Mouse (Mus musculus): Measurements from ENCODE around the gene Lonrf2.

Gene Lonrf2

DNA sequence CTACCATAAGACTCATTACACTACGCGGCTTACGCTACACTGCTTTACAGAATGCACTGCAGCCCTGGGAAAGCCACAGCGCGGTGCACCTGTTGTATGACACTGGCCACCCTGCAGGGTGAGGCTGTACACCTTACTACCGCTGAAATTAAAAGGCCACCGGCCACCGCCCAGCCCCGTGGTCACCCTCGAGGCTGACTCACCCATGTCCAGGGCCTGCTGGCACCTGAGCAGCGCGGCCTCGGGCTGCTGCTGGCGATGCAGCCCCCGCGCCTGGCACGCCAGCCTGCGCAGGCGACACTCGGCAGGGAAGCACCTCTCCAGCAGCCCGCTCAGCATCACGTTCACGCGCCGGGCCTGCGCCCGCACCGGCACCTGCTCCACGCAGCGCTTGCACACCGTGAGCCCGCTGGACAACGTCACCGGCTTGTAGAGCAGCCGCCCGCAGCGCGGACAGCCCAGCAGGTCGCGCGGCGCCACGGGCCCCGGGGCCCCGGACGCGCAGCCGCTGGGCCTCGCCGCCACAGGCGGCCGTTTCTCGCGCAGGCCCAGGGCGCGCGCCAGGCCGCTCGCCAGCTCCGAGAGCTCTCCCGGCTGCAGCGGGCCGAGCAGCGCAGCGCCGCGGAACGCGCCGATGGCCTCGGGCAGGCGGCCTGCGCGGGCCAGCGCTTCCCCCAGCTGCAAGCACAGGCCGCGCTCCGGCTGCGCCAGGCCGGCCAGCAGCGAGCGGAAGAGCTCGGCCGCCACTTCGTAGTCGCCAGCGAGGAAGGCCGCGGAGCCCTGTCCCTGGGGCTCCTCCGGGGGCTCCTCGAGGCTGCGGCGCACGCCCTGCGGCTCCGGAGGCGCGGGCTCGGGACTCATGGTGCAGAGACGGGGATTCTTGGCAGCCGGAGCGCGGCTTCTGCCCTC, 689 bp downstream of the Lonrf2 start:
- peak; percentile 59 to 66 for DNase-seq (ENCODE audit: low spot score in 2 of 2)

DNA sequence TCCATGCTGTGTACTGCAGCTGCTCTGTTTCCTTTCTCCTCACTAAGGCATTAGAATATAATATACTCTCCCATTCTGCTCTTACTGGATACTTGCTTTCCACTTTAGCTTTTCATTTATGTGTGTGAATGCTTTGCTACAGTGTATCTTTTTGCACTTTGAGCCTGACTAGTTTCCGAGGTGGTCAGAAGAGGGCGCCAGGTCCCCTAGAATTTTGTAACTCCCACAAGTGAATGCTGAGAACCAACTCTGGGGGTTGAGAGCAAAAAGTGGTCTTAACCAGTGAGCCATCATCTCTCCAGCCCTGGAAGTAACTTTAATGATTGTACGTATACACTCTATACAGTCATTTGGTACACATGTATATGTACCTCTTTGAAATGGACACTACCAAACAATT, 1.6 kb downstream of the Lonrf2 start:
- no peak for DNase-seq (ENCODE audit: low spot score in 2 of 2)

DNA sequence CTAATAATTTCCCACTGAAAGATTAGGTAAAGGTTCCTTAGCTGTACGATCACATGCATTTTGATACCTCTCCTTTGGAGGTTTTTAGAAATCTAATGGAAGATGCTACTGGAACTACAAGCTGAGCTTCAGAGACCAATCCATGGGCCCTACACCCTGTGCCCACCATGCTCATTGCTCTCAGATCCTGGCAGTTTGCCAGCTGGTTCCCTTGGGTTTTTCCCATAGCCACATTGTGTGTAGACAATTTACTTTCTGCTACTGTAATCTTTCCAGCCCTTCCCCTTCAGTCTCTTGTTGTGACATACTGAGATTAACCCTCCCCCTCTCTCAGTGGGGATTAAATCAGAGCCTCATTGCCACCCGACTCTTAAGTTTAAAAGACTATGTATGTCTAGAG, 11.6 kb downstream of the Lonrf2 start:
- no peak for DNase-seq (ENCODE audit: low spot score in 2 of 2)

DNA sequence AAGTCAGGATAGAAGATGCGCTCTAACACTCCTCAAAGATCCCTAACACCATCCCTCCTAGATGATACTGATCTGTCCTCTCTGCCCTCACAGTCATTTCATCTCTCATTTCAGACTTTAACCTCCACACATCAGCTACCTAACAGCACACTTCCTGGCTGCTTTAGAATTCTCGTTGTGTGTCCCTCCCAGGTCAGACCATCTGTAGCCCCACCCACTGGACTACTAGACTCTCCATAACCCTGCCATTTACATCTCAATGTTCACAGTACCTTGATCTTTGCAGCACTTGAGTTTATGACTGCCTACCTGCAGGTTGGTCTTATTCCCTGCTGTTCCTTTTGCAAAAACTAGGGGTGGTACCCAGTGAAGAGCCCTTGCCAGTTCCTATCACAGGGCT, 12.7 kb downstream of the Lonrf2 start:
- no peak for DNase-seq (ENCODE audit: low spot score in 2 of 2)

DNA sequence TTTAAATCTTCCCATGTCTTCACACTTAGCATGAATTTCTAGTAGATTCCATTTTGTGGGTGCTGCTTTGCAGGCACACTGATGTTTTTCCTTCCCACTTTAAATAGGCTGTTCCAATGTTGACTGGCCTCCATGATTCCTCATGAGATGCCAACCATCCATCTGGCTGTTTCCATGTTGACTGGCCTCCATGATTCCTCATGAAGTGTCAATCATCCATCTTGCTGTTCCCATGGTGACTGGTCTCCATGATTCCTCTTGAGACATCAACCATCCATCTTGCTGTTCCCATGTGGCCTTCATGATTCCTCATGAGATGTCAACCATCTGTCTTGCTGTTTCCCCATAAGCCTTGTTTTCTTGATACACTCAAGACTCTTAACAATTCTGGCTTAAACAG, 16.8 kb downstream of the Lonrf2 start:
- DNase-seq (ENCODE audit: low spot score in 2 of 2), result no peak

DNA sequence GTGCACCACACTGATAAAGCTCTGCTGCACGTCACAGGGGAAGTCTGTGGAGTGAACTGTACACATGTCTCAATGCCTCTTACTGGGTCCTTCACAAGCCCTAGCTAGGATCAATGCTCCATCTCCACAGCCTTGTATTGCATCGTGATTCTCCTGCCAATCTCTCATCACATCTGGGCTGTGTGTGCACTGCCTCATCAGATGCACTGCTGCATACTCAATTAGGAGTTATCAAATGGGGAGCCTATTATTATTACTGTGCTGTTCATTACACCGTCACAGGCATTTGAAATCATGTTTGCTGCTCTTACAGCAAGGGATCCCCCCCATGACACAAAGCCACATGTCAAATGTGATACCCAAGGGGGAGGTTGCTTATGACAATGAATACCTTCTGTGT, 18.8 kb downstream of the Lonrf2 start:
- no peak for DNase-seq (ENCODE audit: low spot score in 2 of 2)

DNA sequence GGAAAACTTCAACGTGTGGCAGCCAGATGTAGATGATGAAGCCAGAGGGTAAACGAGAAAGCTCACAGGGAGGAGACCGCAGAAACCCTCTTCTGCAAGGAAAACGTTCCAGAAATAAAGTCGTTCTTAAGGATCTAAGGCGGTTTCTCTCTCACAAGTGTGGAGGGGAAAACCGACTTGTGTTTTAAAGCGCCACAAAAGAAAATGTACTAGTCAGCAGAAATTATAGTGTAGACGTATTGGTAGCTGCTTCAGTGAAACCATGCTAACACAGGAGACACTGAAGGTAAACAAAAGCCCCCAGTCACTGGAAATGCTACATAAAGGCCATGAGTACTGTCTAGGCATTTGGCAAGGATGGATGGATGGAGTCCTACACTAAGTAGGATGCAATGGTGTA, 19.2 kb downstream of the Lonrf2 start:
- DNase-seq (ENCODE audit: low spot score in 2 of 2), result no peak

DNA sequence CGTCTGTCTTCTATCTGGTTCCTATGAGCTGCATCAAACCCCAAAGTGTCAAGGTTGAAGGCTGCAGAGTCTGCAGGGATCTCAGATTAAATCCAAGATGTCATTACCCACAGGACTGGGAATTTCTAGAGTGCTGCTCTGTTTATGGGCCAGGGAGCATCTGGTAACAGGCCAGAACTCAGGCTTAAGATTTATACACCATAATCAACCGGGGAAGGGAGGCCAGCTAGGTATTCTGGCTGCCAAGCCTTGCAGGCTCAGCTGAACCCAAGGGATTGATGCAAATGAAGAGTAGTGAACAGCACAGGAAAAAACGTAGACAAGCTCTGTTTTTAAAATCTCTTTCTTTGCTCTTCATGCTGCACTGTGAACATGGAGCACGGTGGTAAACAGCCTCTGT, 20.2 kb downstream of the Lonrf2 start:
- DNase-seq (ENCODE audit: low spot score in 2 of 2), result no peak

DNA sequence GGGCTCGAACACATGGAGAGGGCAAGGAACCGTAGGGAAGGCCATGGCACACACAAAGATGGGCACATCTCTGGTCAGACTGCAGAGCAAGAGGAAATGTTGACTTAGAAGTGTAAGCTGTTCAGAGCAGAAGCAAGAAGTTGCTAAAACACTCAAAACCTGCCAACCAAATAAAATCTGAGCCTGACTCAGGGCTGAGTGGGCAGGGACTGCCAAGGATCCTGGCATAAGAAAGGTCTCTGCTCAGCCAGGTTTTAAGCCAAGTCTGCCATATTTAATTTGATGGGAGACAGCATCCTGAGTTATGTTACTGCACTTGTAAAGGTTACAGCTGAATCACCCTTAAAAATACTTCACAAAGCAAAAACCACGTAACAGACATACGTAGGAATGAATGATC, 29.4 kb downstream of the Lonrf2 start:
- DNase-seq (ENCODE audit: low spot score in 2 of 2), result peak; percentile 31 to 52

DNA sequence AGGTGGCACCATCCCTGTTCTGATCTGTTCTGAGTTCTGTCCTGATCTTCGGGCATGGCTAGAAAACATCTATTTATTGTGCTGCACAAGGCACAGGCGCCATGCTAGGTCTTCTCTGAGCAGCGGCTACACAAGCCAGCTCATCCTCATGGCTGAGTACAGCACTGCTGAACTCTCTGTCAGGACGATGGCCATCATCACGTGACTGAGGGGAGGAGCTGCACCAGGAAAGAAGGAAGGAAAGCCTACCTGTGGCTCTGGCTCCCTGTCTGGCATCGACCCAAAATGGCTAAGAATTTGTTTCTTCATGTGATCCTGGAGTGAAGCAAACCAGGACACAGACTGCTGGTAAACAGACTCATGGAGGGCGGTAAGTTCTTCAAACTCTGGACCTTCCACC, 36.1 kb downstream of the Lonrf2 start:
- DNase-seq (ENCODE audit: low spot score in 2 of 2), result no peak

DNA sequence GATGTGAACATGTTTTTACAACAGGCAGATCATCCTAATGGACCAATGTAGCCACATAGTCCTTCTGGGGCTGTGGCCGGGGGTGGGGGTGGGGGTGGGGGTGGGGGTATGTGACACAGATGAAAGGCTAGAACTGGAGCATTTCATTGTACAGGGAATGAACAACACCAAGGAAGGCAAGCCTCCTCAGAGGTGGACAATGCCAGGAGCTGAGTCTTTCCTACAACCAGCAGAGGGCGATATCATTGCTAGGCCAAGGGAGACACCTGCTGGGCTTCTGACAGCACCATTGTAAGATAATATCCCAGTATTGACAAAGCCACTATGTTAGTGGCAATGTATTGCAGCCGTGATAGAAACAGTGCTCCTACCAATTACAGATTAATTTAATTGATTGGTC, 37.2 kb downstream of the Lonrf2 start:
- peak in 1 of 2 experiments; percentile 41 for DNase-seq (ENCODE audit: low spot score in 2 of 2)

DNA sequence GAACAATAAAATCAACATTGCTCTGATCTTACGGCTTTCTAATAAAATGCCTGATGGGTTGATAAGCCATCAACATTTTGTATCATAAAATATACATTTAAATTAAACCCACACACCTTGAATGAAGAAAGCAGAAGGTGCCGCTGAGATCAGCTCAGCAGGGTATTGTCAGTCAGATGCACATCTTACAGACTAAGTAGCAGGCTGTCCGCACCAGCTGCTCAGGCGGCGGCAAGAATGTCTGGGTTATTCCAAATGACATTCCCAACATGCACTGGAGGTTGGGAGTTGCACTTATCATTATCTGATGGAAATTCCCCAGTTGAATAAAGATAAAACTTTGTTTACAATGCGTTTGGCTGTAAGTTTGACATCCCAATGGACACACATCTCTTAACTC, 39.6 kb downstream of the Lonrf2 start:
- no peak for DNase-seq (ENCODE audit: low spot score in 2 of 2)

DNA sequence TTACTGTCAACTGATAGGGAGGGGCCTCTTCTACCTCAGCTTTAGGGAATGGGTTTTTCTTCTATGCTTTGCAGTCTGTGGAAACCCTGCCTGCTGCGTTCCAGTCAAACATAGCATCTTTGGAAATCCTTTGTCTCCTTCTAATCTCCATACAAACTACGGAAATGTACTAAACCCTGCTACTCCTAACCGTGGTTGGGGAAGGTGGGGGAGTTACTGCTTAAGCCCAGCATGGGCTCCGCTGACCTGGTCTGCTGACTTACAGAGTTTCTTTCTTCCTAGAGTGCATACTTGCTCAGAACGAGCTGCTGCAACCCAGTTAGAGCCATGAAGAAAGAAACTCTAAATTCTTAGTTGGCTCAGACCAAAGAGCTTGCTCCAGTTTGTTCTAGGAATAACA, 41.0 kb downstream of the Lonrf2 start:
- DNase-seq (ENCODE audit: low spot score in 2 of 2), result no peak

DNA sequence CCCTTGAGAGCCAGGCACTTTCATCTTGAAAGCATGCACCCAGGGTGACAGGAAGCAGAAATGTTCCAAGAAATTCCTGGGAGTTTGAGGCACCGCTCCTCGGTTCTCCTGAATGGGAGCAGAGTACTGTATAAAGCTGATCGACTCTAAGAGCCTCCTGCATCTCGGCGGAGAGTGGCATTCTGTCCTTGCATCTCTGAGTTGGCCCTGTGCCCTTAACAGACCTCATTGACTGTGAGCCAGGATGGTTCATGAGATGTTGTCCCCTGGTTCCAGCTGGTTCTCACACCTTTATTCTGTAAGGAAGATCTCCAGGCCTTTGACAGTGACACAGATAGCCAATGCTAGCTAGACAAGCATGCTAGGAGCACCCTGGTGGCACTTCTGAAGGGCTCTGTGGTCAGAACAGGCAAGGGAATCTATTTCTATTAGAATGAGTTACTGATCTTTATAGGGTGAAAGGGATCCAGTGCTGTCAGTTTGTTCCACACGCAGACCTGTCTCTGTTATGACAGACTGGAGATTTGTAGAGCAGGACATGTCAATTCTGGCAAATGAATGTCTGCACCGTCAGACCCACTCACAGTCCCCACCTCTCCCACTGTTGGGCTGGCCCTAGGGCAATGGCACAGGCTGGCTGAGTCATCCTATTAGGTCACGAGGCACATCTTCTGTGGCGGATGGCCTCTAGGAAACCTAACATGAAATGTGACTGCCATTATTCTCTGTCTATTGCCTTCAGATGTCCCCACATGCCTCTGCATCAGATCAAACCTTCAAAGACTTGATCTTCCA, 45.3 kb downstream of the Lonrf2 start:
- no peak for DNase-seq (ENCODE audit: low spot score in 2 of 2)

DNA sequence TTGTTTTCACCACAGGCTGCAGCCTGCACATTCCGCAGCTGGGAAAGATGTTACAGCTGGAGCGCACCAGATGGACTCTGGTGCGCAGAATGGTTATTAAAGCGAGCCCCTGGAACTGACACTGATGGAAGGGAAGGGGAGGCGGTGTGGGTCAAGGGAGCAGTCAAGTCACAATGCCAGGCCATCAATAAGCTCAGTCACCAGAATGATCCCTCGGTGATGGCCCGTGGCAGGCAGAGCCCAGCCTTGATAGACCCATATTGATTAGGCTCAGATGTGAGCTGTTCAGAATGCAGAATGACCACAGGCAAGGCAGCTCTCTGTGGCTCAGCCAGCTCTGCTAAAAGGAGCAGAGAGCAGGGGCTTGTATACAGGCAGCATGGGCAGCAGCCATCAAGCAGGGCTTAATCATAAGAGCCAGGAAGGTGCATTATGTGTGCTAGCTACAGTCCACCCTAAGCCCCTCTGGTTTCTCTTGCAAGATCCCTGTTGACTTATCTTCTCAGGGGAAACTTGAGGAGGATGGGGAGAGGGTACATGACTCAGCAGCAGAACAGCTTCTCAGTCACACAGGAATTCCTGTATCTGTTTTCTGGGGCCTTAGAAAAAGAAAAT, 46.4 kb downstream of the Lonrf2 start:
- no peak for DNase-seq (ENCODE audit: low spot score in 2 of 2)

DNA sequence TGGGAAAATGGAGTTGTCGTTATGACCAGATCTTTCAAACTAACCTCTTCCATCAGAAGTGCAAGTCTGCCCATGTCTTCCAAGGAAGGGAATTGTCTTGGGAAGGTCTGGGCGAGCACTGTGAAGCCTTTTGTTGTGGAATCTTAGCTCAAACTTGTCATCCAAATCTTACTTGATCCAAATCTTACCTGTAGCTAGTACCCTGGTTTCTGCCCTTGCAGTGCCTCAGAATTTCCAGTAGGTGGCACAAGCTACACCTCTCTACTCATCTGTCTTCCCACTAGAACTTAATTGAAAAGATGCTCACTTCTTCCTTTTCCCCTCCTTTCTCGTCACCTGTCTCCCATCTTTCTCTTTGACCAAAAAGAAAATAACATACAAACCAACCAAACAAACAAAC, 47.6 kb downstream of the Lonrf2 start:
- peak in 1 of 2 experiments; percentile 25 for DNase-seq (ENCODE audit: low spot score in 2 of 2)

DNA sequence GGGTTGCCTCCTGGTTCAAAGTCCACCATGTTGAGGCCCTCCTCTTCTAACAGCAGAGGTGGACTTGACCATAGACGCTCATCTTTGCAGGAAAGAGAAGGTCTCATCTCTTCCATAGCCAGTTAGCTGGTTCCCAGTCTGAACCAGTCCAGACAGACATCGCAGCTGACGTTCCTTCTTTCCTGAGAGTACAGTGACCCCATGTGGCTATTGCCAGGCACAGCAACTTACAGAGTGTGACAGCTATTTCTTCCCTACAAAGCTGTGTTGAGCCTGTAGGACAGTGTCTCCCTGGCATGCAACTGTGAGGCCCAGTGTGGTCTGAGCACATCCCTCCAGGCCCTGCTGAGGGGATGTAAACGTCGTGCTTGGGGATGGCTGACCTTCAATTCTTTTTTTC, 49.1 kb downstream of the Lonrf2 start:
- DNase-seq (ENCODE audit: low spot score in 2 of 2), result peak; percentile 36 to 76

DNA sequence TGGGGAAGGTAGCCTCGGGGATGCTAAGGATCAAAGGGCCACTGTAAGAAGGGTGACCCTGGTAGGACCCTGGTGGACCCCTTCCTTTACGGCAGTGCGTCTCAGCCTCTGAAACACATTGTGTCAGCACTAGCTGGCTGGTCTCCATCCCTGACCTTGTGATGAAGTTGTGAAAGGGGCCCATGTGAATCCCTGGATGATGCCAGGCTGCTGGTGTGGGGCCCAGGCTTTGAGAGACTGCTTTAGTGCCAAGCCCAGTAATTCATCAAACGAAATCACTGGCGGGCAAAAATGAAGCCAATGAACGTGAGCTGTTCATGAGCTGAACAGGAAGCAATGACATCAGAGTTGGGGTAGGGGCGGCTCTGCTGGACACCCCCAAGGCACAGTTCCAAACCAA, 50.2 kb downstream of the Lonrf2 start:
- no peak for DNase-seq (ENCODE audit: low spot score in 2 of 2)

DNA sequence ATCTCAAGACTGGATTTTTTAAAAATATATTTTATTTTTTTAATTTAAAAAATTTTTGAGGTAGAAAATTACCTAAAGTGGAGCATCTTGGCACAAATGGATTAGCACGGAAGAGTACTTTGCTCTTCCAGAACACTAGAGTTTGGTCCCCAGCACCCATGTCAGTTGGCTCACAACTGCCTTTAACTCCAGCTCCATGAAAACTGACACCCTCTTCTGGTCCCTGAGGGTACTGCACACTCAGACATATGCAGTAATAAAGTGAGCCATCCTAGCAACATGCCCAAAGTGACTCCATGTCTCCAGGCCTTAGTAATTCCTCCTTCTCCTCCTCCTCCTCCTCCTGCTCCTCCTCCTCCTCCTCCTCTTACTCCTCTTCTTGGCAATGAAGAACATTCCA, 58.2 kb downstream of the Lonrf2 start:
- DNase-seq (ENCODE audit: low spot score in 2 of 2), result no peak

DNA sequence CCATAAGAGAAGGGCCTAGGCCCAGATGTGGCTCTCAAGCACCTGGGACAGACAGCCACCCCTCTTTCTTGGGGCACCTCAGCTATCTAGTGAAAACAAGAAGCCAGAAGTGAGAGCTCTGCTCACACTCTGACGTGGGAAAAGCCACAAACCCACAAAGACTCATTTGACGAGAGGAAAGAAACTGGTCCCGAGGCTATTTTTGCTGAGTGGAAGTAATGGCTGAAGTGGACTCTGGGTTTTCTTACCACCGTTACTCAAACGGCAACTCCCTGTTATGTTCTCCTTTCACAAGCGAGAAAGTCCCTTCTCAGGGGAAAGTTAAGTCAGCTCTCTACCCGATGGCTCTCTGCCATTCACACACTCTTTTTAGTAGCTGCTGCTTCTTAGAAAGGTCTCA, 59.0 kb downstream of the Lonrf2 start:
- DNase-seq (ENCODE audit: low spot score in 2 of 2), result no peak

DNA sequence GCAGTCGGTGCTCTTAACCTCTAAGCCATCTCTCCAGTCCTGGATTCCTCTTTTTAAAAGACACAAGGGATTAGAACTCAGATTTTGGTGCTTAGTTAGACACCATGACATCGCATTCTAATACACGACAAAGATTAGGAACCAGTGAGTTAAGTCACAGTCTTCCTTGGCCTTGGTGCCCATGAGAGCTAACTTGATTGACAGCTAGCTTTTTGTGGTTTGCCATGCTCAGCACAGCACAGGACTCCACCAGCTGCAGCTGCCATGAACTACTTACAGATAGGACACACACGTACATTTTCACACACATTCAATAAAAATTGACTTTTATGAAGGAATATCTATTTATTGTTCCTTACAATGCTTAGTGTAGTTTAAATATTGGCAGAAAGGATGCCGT, 60.8 kb downstream of the Lonrf2 start:
- DNase-seq (ENCODE audit: low spot score in 2 of 2), result no peak

DNA sequence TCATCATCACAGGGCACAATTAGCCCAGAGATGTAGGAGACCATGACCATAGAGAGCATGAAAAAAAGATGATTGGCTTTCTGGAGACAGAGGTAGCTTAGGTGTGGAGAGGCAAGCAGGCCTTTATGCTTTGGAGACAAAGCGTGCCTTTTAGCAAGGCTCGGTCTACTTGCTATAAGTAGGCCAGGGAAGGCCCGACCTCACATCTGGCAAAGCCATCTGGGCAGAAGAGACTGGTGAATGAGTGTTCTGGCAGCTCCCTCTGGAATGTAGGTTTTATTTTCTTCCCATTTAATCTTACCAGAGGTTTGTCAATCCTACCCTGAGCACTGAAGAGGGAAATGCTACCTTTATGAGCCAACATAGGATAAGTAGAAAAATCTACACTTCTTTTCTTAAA, 65.8 kb downstream of the Lonrf2 start:
- DNase-seq (ENCODE audit: low spot score in 2 of 2), result no peak

DNA sequence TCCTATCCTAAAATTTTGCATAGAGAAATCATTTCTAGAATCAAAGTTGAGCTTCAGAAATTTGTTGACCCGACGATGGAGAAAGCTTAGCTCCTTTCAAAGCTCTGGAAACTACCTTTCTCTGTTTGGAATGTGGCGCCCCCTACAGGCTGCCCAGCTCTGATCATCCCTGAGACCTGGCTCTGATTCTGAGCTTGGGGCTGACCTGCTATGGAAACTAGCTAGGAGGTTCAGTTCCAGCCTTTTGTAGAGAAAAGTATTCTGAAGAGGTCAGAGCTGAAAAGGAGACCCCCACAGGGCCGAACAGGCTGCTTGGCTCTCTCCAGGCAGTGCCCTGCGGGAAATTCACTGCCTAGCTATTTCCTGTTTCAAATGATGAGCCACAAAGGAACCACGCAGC, 66.6 kb downstream of the Lonrf2 start:
- DNase-seq (ENCODE audit: low spot score in 2 of 2), result peak; percentile 78 to 83

Data from frontal cortex, postnatal 36 days (tissue).